Mouse (Mus musculus): ENCODE measurements at regions not wholly inside any gene's neighbourhood (a gene's known extent, or its start where the extent isn't known, plus 50 kb on each side); places are given as distances from the start of the nearest gene placed in this dataset.
"Not testable (repeated sequence)": the region's sequence is repeated elsewhere in the genome, so short reads cannot be mapped to it uniquely, and the experiment has no call there.

DNA sequence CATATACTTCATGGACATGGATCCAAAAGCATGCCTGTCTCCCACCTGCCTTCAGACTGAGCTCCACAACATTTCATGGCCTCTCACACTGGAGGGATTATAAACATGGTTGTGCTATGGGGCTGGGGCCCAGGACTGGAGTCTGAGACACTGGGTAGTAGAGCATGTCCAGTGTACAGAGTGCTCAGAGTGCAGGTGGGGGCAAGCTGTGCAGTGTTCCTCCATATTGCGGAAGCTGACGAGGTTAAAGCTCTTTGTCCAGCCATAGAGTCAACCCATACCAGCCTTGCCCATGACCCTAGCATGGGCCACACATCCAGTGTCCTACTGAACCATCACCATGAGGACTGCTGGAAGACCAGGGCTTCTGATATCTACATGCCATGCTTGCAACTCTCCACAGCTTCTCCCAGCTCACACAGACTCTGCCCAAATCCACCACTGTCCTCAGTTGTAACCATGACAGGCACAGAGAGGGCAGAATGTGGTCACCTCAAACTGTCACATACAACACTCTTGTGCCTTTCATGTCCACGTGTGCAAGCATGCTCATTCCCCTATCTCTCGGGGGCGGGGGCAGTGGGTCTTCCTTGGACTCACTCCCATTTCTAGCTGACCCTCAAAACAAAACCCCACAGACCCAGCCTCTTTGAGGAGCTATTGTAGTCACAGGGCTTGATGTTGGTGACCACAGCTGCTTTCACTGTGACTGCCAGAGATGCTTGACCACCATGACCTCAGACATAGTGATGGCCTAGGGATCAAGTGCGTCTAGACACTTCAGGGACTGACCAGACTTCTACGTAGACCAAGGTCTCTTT, 55.9 kb downstream of the Tmem121 start:
- no peak for DNase-seq
- intact Hi-C loops (cut with DNase I) = no loop called here

GRCm38 (mm10) chr12:113242194-113242510, 56.4 kb downstream of the Tmem121 start:
- DNase-seq = no peak
- intact Hi-C loops (cut with DNase I) = no loop called here

- intact Hi-C loops (cut with DNase I) = no loop called here
- no peak for DNase-seq
Observed at GRCm38 (mm10) chr12:113244685-113245084, 59.0 kb downstream of the Tmem121 start.

DNA sequence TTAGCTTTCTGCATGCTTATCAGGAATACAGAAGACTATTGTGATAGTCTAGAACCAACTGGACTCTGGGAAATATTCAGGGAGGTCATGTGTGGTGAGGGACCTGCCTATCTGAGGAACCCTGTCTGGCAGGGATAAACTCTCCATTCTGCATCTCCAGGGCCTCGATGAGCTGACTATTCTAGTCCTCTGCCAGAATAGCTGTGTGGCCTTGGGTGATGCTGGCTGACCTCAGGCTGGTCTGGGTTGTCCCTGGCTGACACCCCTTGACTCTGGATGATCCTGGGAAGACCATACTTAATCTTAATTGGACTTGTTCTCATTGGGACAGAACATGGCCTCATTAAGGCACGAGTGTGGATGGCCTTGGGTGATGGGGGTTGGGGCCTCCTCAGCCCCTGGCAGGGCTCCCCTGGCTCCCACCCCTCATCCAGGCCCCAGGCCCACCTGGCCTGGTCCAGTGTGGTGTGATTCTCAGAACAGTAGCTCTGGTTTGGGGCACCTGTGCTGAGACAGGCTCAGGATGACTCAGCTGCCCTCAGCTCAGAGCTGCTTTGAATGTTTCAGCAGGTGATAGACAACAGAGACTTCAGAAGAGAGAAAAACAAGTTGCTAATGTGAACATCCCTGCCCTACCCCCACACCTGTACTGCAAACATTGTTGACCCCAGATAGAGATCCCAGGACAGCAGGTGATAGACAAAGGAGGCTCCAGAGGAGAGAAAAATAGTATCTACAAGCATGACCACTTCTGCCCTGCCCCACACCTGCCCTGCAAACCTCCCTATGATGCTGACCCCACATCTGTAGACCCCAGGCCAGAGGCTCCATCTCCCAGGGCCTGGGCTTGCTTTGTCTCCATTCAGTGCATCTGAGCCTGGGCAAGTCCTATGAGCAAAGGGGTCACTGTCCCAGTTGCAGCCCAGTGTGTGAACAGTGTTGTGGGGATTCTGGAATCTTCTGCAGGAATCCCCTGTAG, 68.0 kb downstream of the Tmem121 start:
- intact Hi-C loops (cut with DNase I); DNase-seq: not testable (repeated sequence)

DNA sequence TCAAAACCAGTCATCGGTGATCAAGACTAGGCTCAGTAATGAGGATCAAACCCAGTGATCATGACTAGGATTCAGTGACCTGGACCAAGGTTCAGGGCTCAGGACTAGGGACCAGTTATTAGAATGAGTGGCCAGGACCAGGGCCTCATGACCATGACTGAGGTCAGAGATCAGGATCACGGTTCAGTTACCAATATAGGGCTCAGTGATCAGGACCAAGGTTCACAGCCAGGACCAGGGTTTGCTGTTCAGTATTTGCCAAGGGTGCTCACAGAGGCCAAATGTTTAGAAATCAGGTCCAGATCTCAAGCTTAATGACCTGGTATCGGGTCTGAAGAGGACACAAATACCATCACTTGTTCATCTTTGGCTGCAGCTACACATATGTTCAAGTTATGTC, 69.6 kb downstream of the Tmem121 start:
- DNase-seq = no peak
- intact Hi-C loops (cut with DNase I) = no loop called here

DNA sequence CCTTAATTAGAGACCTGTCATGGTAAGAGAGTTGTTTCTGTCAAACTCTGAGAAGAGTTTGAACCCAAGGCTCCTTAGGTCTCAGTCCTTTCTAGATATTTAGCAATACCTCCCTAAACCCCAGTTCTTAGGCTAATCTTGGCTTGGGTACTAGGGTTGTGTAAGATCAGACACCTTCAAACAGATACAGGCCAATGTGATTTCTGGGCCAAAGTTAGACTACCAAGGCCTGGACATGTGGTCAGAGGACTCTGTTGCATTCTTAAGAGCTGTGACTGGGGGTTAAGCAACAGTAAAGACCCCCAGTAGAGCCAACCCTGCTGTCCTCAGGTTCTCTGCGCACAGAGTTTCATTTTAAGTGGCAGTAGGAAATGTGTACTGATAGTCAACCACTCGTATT, 70.9 kb downstream of the Tmem121 start:
- intact Hi-C loops (cut with DNase I) = no loop called here
- DNase-seq = no peak

GRCm38 (mm10) chr12:113257243-113257642, 71.5 kb downstream of the Tmem121 start:
- intact Hi-C loops (cut with DNase I) = no loop called here
- DNase-seq = no peak

DNA sequence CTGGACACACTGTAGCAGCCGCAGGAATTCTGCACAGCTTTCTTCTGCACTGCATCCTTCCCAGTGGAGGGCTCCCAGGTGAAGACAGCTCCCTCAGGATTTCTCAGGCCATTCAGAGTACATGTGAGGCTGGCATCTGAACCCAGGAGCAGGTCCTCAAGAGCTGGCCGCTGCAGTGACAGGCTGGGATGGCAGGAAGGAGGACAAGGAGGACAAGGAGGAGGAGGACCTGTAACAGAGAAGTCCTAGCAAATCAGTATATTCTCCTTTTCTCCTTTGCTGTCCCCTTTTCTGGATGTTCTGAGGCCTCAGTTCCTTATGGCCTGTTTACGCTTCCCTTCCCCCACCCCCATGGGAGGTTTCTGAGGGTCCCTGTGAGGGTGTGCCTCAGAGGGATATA, 73.7 kb downstream of the Tmem121 start:
- DNase-seq = no peak
- intact Hi-C loops (cut with DNase I) = no loop called here

GRCm38 (mm10) chr12:113260304-113260703, 74.6 kb downstream of the Tmem121 start:
- DNase-seq = no peak
- intact Hi-C loops (cut with DNase I) = no loop called here

- DNase-seq = no peak
- intact Hi-C loops (cut with DNase I) = no loop called here
Observed at GRCm38 (mm10) chr12:113275934-113276333, 90.2 kb downstream of the Tmem121 start.

GRCm38 (mm10) chr12:113276355-113276942, 90.7 kb downstream of the Tmem121 start:
- intact Hi-C loops (cut with DNase I) = no loop called here
- DNase-seq = no peak

DNA sequence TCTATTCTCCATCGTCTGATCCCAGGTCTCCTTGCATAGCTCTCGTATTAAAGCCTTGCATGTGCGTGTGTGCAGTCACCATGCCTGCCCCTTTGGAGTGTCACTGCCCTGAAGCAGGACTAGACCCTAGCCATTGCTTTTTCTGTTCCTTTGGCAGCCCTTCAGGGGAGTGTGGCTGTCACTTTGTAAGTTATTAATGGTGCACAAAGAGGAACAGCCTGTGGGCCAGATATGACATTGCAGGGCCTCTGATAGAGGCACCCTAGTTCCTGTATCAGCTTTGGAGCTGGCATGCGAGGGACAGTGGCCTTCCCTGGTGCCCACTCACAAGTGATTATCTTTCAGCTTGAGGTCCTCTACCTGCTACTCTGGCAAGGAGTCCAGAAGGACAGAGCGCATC, 92.0 kb downstream of the Tmem121 start:
- intact Hi-C loops (cut with DNase I) = no loop called here
- no peak for DNase-seq

GRCm38 (mm10) chr12:113292029-113292809, 106.5 kb downstream of the Tmem121 start:
- intact Hi-C loops (cut with DNase I) = no loop called here
- DNase-seq = no peak

- DNase-seq = no peak
- intact Hi-C loops (cut with DNase I) = no loop called here
Observed at GRCm38 (mm10) chr12:113295924-113296323, 110.2 kb downstream of the Tmem121 start.

GRCm38 (mm10) chr12:113305973-113306372, 120.2 kb downstream of the Tmem121 start:
- DNase-seq = no peak
- intact Hi-C loops (cut with DNase I) = no loop called here

DNA sequence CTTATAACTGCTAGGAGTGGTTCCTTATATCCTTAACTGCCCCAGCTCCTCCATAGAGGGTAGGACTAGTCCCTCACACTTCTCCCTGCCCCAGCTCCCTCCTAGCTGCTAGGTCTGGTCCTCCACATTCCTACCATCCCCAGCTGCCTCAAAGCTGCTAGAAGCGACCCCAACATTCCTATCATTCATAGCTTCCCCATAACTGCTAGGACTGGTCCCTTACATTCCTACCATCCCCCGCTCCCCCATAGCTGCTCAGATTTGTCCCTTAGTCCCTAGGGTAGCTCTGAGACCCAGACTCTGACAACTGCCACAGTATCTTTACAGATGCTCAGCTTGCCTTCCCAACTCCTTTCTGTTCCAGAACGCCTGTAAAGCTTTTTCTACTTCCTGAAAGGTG, 127.6 kb downstream of the Tmem121 start:
- intact Hi-C loops (cut with DNase I) = no loop called here
- no peak for DNase-seq

- intact Hi-C loops (cut with DNase I) = no loop called here
- no peak for DNase-seq
Observed at GRCm38 (mm10) chr12:113314624-113315023, 128.9 kb downstream of the Tmem121 start.

DNA sequence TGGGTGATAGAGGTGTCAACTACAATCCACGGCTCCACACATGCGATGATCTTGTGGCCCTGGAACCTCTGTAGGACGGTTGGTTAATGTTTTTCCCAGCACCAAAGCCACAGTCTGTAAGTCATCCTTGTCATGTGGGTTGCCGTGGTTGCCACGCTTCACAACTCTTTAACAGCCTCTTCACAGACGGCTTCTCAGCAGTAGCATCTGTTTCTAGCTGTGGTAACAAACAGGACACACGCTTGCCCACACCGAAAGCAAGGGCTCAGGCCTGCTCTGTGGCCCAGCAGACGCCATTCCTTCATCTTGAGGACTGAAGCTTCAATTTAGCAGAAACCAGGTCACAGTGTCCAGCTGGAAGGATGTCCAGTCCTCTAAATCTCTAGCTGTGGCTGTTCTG, 135.4 kb downstream of the Tmem121 start:
- no peak for DNase-seq
- intact Hi-C loops (cut with DNase I) = no loop called here

DNA sequence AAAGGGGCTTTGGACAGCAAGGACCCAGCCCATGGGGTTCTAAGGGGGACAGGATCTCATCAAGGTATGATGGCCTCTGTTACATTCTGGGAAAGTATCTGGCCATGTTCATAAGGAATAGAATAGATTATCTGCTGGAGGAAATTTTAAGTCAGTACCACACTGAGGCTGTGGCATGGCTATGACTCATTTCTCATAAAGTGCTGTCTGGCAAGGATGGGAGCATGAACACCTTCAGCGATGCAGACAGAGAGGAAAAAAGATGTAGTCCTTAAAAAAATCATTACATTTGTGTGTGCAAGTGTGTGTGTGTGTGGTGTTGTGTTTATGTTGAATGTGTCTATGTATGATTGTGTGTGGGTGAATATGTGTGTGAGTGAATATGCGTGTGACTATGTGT, 136.4 kb downstream of the Tmem121 start:
- DNase-seq = no peak
- intact Hi-C loops (cut with DNase I) = no loop called here

DNA sequence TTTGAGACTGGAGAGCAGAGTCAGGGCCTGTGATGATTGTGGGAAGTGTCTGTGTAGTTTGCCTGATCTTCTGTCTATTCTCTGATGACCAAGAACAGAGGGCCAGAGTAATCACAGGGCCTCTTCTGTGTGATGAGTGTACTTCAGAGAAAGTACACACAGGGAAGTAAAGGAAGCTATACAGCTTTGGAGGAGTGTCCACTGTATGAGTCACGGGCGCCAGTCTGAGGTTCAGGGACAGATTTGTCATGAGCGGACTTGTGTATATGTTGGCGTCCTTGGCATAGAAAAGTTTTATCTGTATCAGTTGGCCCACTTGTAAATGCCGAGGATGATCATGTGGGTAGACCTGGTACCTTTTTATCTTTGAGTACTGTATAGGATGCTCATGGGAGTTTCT, 142.1 kb downstream of the Tmem121 start:
- intact Hi-C loops (cut with DNase I) = no loop called here
- no peak for DNase-seq

DNA sequence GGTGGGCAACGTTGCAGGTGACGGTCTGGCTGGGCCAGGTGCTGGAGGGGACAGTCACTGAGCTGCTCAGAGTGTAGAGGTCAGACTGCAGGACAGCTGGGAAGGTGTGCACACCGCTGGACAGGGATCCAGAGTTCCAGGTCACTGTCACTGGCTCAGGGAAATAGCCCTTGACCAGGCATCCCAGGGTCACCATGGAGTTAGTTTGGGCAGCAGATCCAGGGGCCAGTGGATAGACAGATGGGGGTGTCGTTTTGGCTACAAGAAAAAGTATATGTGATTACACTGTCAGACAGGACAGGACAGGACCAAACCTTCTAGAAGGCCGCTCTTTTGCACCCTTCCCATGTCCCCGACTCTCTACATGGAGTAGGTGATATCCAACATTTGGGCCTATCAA, 144.5 kb downstream of the Tmem121 start:
- DNase-seq = no peak
- intact Hi-C loops (cut with DNase I) = no loop called here

Data from heart, postnatal 10 days (tissue).